Mouse (Mus musculus) spleen, adult 2 months (tissue): Measurements from ENCODE around the gene 6330409D20Rik. TPM values are rescaled to one million over a fixed set of nuclear protein-coding genes. Genes with fewer than 3 reads are reported as not detected.
A peak's percentile ranks its signal among the peaks of the same experiment; 100 is the strongest.

Experiments
- DNase-seq, 2 experiments: peaks; one replicate each; pipeline versions ENCODE4 v3.0.0 to v3.0.0-alpha.2; 2012 to 2021; ENCODE audit warnings: low spot score in 2 of 2, low read depth in 1 of 2
- H3K27ac ChIP-seq: fragments of 200-500 bp; 2 replicates; pipeline ENCODE4 v1.5.1; 2012; ENCODE audit warnings: low read length, inconsistent platforms; ENCODE audit not compliant: insufficient read depth
- H3K27me3 ChIP-seq: fragments of 200-500 bp; 2 replicates; pipeline ENCODE4 v1.6.1; 2012; ENCODE audit warnings: mild to moderate bottlenecking, moderate library complexity, low read length, inconsistent platforms; ENCODE audit not compliant: control insufficient read depth, insufficient read depth
- H3K36me3 ChIP-seq: fragments of 200-500 bp; 2 replicates; pipeline ENCODE4 v1.6.1; 2012; ENCODE audit warnings: mild to moderate bottlenecking, low read length, inconsistent platforms; ENCODE audit not compliant: control insufficient read depth, insufficient read depth
- H3K4me1 ChIP-seq: fragments of 200-500 bp; 2 replicates; pipeline ENCODE4 v1.6.1; 2011; ENCODE audit warnings: inconsistent platforms; ENCODE audit not compliant: control insufficient read depth, insufficient read depth, insufficient read length
- H3K4me3 ChIP-seq: fragments of 200-500 bp; 2 replicates; pipeline ENCODE4 v1.5.1; 2011; ENCODE audit warnings: mild to moderate bottlenecking, inconsistent platforms; ENCODE audit not compliant: insufficient read depth, insufficient read length; ENCODE audit errors: extremely low read depth
- CTCF ChIP-seq: fragments of 200-500 bp; IDR thresholded peaks from 2 replicates; pipeline ENCODE4 v1.5.1; 2011; ENCODE audit warnings: mild to moderate bottlenecking, inconsistent platforms; ENCODE audit not compliant: insufficient read depth, insufficient read length, insufficient replicate concordance; ENCODE audit errors: extremely low read depth
- POLR2A ChIP-seq: fragments of 200-500 bp; IDR thresholded peaks from 2 replicates; pipeline ENCODE4 v1.6.1; 2011; ENCODE audit warnings: low read depth, low read length, inconsistent platforms
- WGBS: fragments of 180-500 bp; shearing (Covaris S2); methylation state at CpG from one replicate; pipeline ENCODE4 v1.1.7; 2018; 5-methylcytosine and 5-hydroxymethylcytosine counted together
- polyA plus RNA-seq: library from polyadenylated mRNA; depleted of rRNA; stranded (reverse); fragments of >200 nt; gene quantifications from 2 replicates; pipeline ENCODE4 v1.2.3, GENCODE M21; 2012

Gene 6330409D20Rik
- polyA plus RNA-seq, 1 experiment, result 0.28 TPM

- WGBS, result 77% methylated on average over 6 of the region's 6 CpGs
- Histone ChIP-seq H3K4me3 (no peak overlapping the region), H3K4me1 (peaks cover 5% of the 10 kb centered on the region), H3K27ac (no peak overlapping the region), H3K27me3 (no peaks in the 10 kb centered on the region), H3K36me3 (no peaks in the 10 kb centered on the region)
- no peak for TF ChIP-seq CTCF
- DNase-seq, result no peak
Measured at GRCm38 (mm10) chr2:32778081-32778480, 37.3 kb upstream of the 6330409D20Rik start.

DNA sequence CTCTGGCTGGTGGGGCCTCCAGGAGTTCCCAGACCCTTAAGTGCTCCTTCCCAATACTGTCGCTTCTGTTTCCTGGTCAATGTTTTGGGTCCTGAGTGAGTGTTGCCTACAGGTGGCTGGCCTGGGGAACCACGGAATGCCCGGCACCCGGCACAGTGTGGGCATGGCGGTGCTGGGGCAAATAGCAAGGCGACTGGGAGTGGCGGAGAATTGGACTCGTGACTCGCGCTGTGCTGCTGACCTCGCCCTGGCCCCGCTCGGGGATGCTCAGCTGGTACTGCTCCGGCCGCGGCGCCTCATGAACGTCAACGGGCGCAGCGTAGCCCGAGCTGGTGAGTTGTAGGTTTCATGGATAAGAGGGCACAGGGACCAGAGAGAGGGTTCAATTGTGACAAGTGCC lies 35.4 kb upstream of the 6330409D20Rik start:
- no peak for DNase-seq
- Histone ChIP-seq H3K36me3 (no peaks in the 10 kb centered on the region), H3K4me3 (peak overlapping the region; percentile 16; the same call in 1 of the 2 replicates), H3K27me3 (no peaks in the 10 kb centered on the region), H3K4me1 (peaks cover 5% of the 10 kb centered on the region), H3K27ac (no peak overlapping the region)
- 36% methylated on average over 22 of the region's 22 CpGs for WGBS
- TF ChIP-seq POLR2A, result no peak
- TF ChIP-seq CTCF, result no peak

GRCm38 (mm10) chr2:32775359-32776074 lies 34.7 kb upstream of the 6330409D20Rik start, which contains the start of the genes Ttc16 and Ptrh1:
Gene Ttc16, minus strand, starts transcription at chr2:32775633.
Gene Ptrh1, plus strand, starts transcription at chr2:32775786.
- DNase-seq, result peak; percentile 90 to 97
- Histone ChIP-seq H3K4me3 (peak within 1 kb of the TSS; percentile 64), H3K36me3 (no peaks in the 10 kb centered on the region), H3K4me1 (peaks cover 5% of the 10 kb centered on the region), H3K27me3 (no peaks in the 10 kb centered on the region), H3K27ac (peak within 1 kb of the TSS; percentile 48; the same call in 1 of the 2 replicates)
- under 1% methylated on average over 46 of the region's 46 CpGs for WGBS
- no peak for TF ChIP-seq POLR2A
- no peak for TF ChIP-seq CTCF

DNA sequence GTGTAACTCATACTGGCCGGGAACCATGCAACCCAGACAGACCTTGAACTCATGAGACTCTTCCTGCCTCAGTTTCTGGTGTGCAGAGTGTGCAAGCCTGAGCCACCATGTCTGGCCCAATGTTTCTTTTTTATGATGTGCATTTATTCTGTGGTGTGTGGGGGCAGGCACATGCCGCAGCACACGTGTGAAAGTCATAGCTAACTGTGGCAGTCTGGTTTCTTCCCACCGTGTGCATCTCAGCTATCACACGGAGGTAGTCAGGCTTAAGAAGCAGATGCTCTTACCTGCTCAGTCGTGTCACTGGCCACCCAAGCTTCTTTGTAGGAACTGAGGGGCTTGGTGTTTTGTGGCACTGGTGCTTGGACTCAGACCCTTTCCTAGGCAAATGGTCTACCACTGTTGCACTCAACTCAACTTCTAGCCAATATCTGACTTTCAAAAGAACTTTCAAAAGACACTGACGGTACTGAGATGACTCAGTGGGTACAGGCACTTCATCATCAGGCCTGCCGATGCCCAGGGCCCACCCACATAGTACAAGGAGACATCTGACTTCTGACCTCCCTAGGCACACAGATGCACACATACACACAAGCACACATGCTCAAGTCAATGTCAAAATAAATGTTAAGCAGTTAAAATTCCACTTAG lies 31.9 kb upstream of the 6330409D20Rik start:
- no peak overlapping the region for H3K4me3 ChIP-seq
- TF ChIP-seq POLR2A, result no peak
- TF ChIP-seq CTCF, result no peak
- H3K27me3 ChIP-seq, result no peaks in the 10 kb centered on the region
- H3K36me3 ChIP-seq, result no peaks in the 10 kb centered on the region
- no peak overlapping the region for H3K27ac ChIP-seq
- DNase-seq, result no peak
- 87% methylated on average over 8 of the region's 8 CpGs for WGBS
- H3K4me1 ChIP-seq, result peaks cover 5% of the 10 kb centered on the region

- H3K4me1 ChIP-seq, result peaks cover 5% of the 10 kb centered on the region
- H3K4me3 ChIP-seq, result no peak overlapping the region
- WGBS, result 60% methylated on average over 12 of the region's 12 CpGs
- no peak for DNase-seq
- no peak overlapping the region for H3K27ac ChIP-seq
- H3K27me3 ChIP-seq, result no peaks in the 10 kb centered on the region
- H3K36me3 ChIP-seq, result no peaks in the 10 kb centered on the region
- TF ChIP-seq POLR2A (no peak), CTCF (no peak)
Measured at GRCm38 (mm10) chr2:32771886-32772285, 31.1 kb upstream of the 6330409D20Rik start.

GRCm38 (mm10) chr2:32769327-32770085 lies 28.7 kb upstream of the 6330409D20Rik start:
- Histone ChIP-seq H3K27ac (no peak overlapping the region), H3K4me3 (no peak overlapping the region), H3K36me3 (no peaks in the 10 kb centered on the region), H3K27me3 (no peaks in the 10 kb centered on the region), H3K4me1 (no peaks in the 10 kb centered on the region)
- no peak for DNase-seq
- no peak for TF ChIP-seq POLR2A
- TF ChIP-seq CTCF, result no peak
- WGBS, result 89% methylated on average over 5 of the region's 5 CpGs
